Mouse (Mus musculus) embryonic facial prominence, embryonic 11.5 days (tissue): ENCODE data around the gene Crybg3. TPM values are rescaled to one million over a fixed set of nuclear protein-coding genes. Genes with fewer than 3 reads are reported as not detected.

Source experiments
- ATAC-seq: fragments of 200-750 bp; cut with Nextera tagmentation; replicated peaks from 2 replicates; pipeline ENCODE4 v1.8.0; 2017; ENCODE audit warnings: low read depth; ENCODE audit not compliant: insufficient number of reproducible peaks, low FRiP score, low TSS enrichment
- DNase-seq: peaks from one replicate; pipeline ENCODE4 v3.0.0-alpha.2; 2015; ENCODE audit warnings: low spot score
- H3K27ac ChIP-seq: fragments of 300-500 bp; sonication (generic); replicated peaks from 2 replicates; pipeline ENCODE4 v1.5.1; 2014; ENCODE audit warnings: mild to moderate bottlenecking, low read depth, low read length, control low read depth
- H3K27me3 ChIP-seq: fragments of 300-500 bp; sonication (generic); 2 replicates; pipeline ENCODE4 v1.6.1; 2014; ENCODE audit warnings: mild to moderate bottlenecking, low read length, moderate library complexity, mixed read lengths; ENCODE audit not compliant: control insufficient read depth, insufficient read depth
- H3K36me3 ChIP-seq: fragments of 300-500 bp; sonication (generic); replicated peaks from 2 replicates; pipeline ENCODE4 v1.6.1; 2014; ENCODE audit warnings: low read depth, mild to moderate bottlenecking, low read length, moderate library complexity, mixed read lengths; ENCODE audit not compliant: control insufficient read depth, insufficient read depth
- H3K4me1 ChIP-seq: fragments of 300-500 bp; sonication (generic); 2 replicates; pipeline ENCODE4 v1.6.1; 2014; ENCODE audit warnings: low read length, mixed read lengths; ENCODE audit not compliant: control insufficient read depth, insufficient read depth
- H3K4me2 ChIP-seq: fragments of 300-500 bp; sonication (generic); 2 replicates; pipeline ENCODE4 v1.6.1; 2014; ENCODE audit warnings: low read depth, mild to moderate bottlenecking, control low read depth, low read length, moderate library complexity
- H3K4me3 ChIP-seq: fragments of 300-500 bp; sonication (generic); 2 replicates; pipeline ENCODE4 v1.5.1; 2014; ENCODE audit warnings: low read depth, low read length, control low read depth
- H3K9ac ChIP-seq: fragments of 300-500 bp; sonication (generic); replicated peaks from 2 replicates; pipeline ENCODE4 v1.6.1; 2014; ENCODE audit warnings: mild to moderate bottlenecking, control low read depth, low read length
- H3K9me3 ChIP-seq: fragments of 300-500 bp; sonication (generic); replicated peaks from 2 replicates; pipeline ENCODE4 v1.6.1; 2016; ENCODE audit warnings: mild to moderate bottlenecking, low read length, inconsistent platforms, mixed read lengths; ENCODE audit not compliant: control insufficient read depth
- WGBS: fragments of 180-500 bp; shearing (Covaris S2); extraction: QIAGEN DNeasy Blood & Tissue Kit; methylation state at CpG from one replicate; pipeline ENCODE4 v1.1.7; 2014; 5-methylcytosine and 5-hydroxymethylcytosine counted together
- polyA plus RNA-seq: library from polyadenylated mRNA; unstranded; fragments of >200 nt; fragmentation: Nextera tagmentation; extraction: Ambion mirVana; gene quantifications from 2 replicates; pipeline ENCODE4 v1.2.1, GENCODE M21; 2014

Crybg3 gene
- polyA plus RNA-seq, 1 experiment from 2014 or later: 9.2 TPM

DNA sequence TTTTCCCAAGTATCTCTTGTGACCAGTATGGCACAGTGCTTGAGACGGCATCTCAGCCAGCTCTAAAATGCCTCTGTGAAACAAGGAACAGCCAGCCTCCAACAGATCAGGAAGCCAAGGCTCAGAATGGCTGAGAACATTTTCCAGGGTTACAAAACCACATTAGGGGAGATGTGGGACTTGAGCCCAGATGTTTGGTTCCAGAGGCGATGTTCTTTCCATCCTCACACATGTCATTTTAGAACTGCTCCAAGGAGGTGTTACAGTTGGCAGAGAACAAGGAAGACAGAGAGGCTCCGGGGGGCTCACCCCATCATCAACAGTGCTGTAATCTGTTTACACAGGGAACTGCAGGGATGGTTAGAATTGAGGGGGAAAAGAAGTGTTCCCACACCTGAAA lies 28.1 kb downstream of the Crybg3 start:
- Histone ChIP-seq H3K4me3 (no peak overlapping the region), H3K9ac (no peak overlapping the region), H3K4me1 (no peaks in the 10 kb centered on the region), H3K27ac (no peak overlapping the region), H3K9me3 (no peaks in the 10 kb centered on the region), H3K36me3 (no peaks in the 10 kb centered on the region), H3K27me3 (no peaks in the 10 kb centered on the region), H3K4me2 (no peak overlapping the region)
- WGBS: 84% methylated on average over 3 of the region's 3 CpGs
- no peak for DNase-seq
- ATAC-seq: no peak

DNA sequence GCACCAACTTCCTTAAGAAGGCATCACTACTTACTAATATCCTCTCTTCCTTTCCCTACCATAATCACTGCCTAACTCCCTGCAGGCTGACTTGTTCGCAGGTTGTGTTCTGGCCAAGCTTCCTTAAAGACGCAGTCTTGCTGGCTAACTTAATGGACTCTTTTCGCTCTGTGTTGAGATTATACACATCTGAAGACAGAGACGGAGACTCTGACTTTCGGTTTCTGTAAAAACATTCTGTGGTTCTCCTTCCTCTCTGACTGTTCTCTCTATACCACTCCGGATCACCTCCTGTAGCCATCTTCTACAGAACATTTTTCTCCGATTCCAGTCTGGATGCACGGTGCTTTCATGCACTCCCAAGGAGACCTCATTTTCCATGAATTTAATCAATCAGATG lies 30.0 kb downstream of the Crybg3 start:
- no peak overlapping the region for H3K27ac ChIP-seq
- H3K4me2 ChIP-seq: no peak overlapping the region
- H3K36me3 ChIP-seq: no peaks in the 10 kb centered on the region
- DNase-seq: no peak
- no peak overlapping the region for H3K9ac ChIP-seq
- no peaks in the 10 kb centered on the region for H3K4me1 ChIP-seq
- no peaks in the 10 kb centered on the region for H3K27me3 ChIP-seq
- 97% methylated on average over 8 of the region's 8 CpGs for WGBS
- H3K4me3 ChIP-seq: no peak overlapping the region
- H3K9me3 ChIP-seq: no peaks in the 10 kb centered on the region
- no peak for ATAC-seq

DNA sequence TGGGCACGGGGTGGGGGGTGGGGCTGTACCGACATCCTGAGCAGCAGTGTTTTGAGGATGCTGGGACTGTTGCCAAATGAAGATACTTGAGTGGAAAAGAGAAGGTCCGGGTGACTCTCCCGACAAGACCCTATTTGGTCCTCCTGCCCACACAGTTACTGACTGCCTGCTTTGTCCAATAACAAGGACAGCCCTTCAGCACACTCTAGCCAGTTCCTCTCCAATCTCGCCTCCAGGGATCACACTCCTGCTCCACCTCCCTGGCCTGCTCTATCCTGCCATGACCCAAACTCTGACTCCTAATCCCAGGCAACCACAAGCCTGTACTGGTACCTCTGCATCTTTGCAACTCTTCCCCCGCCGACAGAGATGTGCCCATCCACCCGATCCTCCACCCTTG lies 30.9 kb downstream of the Crybg3 start:
- ATAC-seq (no peak), DNase-seq (no peak)
- no peak overlapping the region for H3K27ac ChIP-seq
- no peak overlapping the region for H3K4me3 ChIP-seq
- 67% methylated on average over 8 of the region's 8 CpGs for WGBS
- H3K4me2 ChIP-seq: no peak overlapping the region
- H3K9ac ChIP-seq: no peak overlapping the region
- H3K9me3 ChIP-seq: no peaks in the 10 kb centered on the region
- no peaks in the 10 kb centered on the region for H3K36me3 ChIP-seq
- H3K4me1 ChIP-seq: no peaks in the 10 kb centered on the region
- no peaks in the 10 kb centered on the region for H3K27me3 ChIP-seq

DNA sequence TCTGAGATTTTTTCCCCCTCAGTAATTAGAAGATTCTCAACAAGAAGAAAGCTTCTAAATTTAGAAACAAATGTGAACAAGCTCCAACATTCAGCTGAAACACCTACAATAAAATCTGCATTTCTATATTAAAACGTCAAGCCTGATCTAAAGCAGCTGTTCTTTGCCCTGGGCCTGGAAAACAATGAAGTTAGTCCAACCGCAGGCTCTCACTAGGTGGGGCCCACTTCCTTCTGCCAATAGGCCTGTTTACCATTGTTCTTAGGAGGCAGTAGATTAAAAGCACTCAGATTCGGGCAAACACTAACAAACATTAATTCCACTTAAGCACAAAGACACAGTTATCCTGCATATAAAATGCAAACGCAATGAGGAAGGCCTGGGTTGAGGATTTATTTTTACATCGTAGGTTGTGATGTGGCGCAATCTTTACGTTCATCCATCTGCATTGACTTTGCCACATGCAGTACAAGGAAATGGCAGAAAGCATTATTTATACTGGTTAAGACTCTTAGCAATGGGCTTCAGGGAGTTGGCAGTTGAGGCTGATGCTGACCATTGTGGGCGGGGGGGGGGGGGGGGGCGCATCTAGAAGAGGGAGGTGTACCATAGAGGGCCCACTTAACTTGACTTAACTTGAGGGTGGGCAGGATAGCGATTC lies 32.9 kb downstream of the Crybg3 start:
- 71% methylated on average over 9 of the region's 10 CpGs for WGBS
- Histone ChIP-seq H3K9me3 (no peaks in the 10 kb centered on the region), H3K4me1 (no peaks in the 10 kb centered on the region), H3K4me3 (no peak overlapping the region), H3K27me3 (no peaks in the 10 kb centered on the region), H3K36me3 (no peaks in the 10 kb centered on the region; the same call in 1 of the 2 replicates), H3K27ac (no peak overlapping the region), H3K9ac (no peak overlapping the region), H3K4me2 (no peak overlapping the region)
- no peak for DNase-seq
- ATAC-seq: no peak

DNA sequence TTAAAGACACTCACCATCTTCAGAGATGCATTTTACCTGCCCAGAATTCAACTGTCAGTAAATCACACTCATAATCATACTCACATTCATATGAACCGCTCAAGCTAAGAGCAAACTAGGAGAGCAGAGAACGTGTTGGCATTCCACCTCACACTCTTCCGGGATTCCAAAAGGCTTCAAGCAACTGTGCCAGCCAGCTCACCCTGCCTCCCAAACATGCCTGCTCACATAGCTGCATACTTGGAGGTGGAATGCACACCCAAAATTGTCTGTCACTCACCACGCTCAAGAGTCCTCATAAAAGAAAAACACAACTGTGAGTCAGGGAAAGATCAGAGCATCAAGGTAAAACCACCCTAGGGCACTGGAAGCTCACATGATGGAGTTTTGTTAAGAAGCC lies 34.3 kb downstream of the Crybg3 start:
- H3K36me3 ChIP-seq: no peaks in the 10 kb centered on the region; the same call in 1 of the 2 replicates
- H3K4me1 ChIP-seq: no peaks in the 10 kb centered on the region
- 74% methylated on average over 4 of the region's 4 CpGs for WGBS
- H3K9ac ChIP-seq: no peak overlapping the region
- H3K4me2 ChIP-seq: no peak overlapping the region
- no peak overlapping the region for H3K4me3 ChIP-seq
- no peaks in the 10 kb centered on the region for H3K27me3 ChIP-seq
- ATAC-seq (no peak), DNase-seq (no peak)
- H3K9me3 ChIP-seq: no peaks in the 10 kb centered on the region
- no peak overlapping the region for H3K27ac ChIP-seq

DNA sequence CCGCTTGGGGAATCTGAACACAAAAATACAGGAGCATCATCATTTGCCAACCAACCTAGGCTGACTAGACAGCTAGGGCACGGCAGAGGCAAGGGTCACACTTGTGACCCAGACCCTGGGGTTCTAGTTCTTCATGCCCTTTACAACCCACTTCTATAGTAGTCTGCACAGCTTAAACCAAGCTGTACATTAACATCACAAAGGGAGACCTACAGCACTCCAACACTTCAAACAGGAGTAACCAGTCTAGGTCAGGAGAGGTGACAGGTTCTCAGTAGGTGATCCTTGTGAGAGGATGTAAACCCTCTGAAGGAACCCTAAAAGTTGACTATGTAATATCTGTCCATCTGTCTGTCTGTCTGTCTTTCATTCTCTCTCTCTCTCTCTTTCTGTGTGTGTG lies 35.1 kb downstream of the Crybg3 start:
- H3K27ac ChIP-seq: no peak overlapping the region
- H3K9me3 ChIP-seq: no peaks in the 10 kb centered on the region
- H3K4me1 ChIP-seq: no peaks in the 10 kb centered on the region
- ATAC-seq: no peak
- H3K9ac ChIP-seq: no peak overlapping the region
- no peak overlapping the region for H3K4me2 ChIP-seq
- 83% methylated on average over 2 of the region's 2 CpGs for WGBS
- no peak for DNase-seq
- H3K27me3 ChIP-seq: no peaks in the 10 kb centered on the region
- H3K36me3 ChIP-seq: no peaks in the 10 kb centered on the region; the same call in 1 of the 2 replicates
- H3K4me3 ChIP-seq: no peak overlapping the region

DNA sequence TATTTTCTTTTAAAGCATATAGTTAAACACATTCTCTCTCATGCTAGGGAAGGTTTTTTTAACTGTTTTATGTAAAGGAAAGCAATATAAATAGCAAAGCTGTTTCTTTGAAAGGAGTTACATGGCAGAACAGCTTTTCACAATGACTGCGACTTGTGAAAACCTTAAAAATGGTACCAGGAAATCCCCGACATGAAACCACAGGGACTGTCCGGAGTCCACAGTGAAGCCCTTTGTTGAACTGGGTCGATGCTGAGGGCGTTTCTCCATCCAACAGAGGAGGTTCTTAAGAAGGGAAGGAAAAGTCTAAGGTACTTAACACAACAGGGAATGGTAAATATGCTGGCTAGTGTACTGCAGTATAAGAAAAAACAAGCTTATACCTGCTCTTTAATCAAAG lies 36.8 kb downstream of the Crybg3 start:
- no peak for ATAC-seq
- Histone ChIP-seq H3K4me2 (no peak overlapping the region), H3K36me3 (no peaks in the 10 kb centered on the region; the same call in 1 of the 2 replicates), H3K27me3 (no peaks in the 10 kb centered on the region), H3K27ac (no peak overlapping the region), H3K4me3 (no peak overlapping the region), H3K4me1 (no peaks in the 10 kb centered on the region), H3K9me3 (no peaks in the 10 kb centered on the region), H3K9ac (no peak overlapping the region)
- no peak for DNase-seq
- WGBS: 62% methylated on average over 5 of the region's 5 CpGs

DNA sequence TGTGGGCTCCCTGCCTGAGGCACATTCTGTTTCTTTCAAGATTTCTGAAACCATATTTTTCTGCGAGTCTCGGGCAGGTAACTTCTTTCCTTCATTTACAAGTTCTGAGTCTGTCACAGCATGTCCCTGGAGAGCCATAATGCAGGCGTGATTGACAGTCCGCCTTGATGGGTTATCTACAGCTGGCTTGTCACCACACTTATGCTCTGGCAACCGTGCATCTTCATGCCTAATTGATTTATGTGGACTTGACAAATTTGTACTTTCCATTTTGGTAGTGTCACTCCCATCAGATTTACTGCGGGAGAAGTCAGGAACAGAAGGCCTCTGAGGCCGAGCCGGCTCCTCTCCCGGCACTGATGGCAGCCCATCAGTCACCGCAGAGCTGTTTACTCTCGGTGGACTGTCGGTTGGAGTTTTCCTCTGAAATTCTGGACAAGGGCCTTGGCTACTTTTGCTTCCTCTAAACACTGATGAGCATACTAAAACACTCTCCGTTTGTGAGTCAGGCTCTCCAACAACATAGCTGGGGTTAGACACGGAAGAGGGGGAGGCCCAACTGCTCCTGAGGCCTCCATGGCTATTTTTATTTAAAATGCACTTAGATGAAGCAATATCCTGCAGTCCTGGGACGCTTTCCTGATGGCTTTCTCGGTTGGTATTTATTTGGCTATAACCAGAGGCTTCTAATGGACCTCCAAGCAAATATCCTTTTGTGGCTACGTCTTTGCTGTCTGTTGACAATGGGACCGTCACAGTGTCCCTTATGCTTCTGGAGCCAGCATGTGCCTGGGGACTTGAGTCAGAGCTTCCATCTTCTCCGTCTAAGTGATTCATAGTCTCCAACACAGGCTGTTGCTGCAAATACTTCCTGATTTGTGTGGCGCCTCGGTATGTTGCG lies 41.2 kb downstream of the Crybg3 start:
- ATAC-seq (no peak), DNase-seq (no peak)
- Histone ChIP-seq H3K4me2 (no peak overlapping the region), H3K27me3 (no peaks in the 10 kb centered on the region), H3K36me3 (no peaks in the 10 kb centered on the region; the same call in 1 of the 2 replicates), H3K4me3 (no peak overlapping the region), H3K9ac (no peak overlapping the region), H3K4me1 (no peaks in the 10 kb centered on the region), H3K9me3 (no peaks in the 10 kb centered on the region), H3K27ac (no peak overlapping the region)
- 82% methylated on average over 22 of the region's 22 CpGs for WGBS
